Mouse (Mus musculus): ENCODE measurements around the gene Cdk6.

DNA sequence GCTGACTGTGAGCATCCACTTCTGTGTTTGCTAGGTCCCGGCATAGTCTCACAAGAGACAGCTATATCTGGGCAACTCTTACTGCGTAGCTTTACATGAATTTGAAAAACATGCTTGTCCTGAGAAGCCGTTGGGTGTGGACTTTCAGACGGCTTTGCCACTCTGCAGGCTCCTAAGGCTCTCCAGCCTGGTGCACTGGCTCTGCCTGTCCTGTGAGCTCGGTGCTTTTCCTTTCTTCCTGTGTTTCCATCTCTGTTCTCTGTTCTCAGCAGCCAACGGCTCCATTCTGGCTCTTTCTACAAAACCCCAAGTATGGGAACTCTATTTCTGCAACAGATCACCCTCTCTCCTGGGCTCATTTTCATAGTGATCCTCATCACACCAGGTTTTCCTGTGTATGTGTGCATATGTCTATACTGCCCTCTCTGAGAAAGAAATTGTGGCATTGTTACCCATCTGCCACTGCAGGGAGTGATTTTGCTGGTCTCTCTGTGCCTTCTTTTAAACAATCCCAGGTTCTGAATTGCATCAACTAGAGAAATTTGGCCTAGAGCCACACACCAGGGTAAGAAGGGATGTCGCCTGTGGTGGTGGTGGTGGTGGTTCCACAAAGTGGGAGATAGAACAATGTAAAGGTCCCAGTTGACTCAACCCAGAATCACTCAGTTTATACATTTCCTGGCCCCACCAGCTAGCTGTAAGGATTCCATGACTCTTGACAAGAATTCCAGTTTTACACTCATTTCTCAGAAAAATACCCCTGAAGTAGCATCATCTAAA, 137.9 kb downstream of the Cdk6 start:
- TF ChIP-seq CTCF (IDR thresholded peaks at IDR 0.05; ENCODE audit: extremely low read depth, insufficient read depth, insufficient read length, insufficient replicate concordance) (no peak), POLR2A (IDR thresholded peaks at IDR 0.05; ENCODE audit: low read depth, low read length) (no peak)

Data from spleen, adult 2 months (tissue).